Mouse (Mus musculus) limb, embryonic 12.5 days (tissue): Measurements from ENCODE around the gene Col1a1. TPM values are rescaled to one million over a fixed set of nuclear protein-coding genes. Genes with fewer than 3 reads are reported as not detected.

Source experiments
- ATAC-seq: fragments of 200-750 bp; cut with Nextera tagmentation; 2 replicates; pipeline ENCODE4 v1.8.0; 2017; ENCODE audit warnings: low read depth, moderate TSS enrichment; ENCODE audit not compliant: insufficient number of reproducible peaks, insufficient read depth, low FRiP score, low TSS enrichment
- H3K27ac ChIP-seq: fragments of 300-500 bp; sonication (generic); 2 replicates; pipeline ENCODE4 v1.5.1; 2016; ENCODE audit warnings: mild to moderate bottlenecking, moderate library complexity
- H3K27me3 ChIP-seq: fragments of 300-500 bp; sonication (generic); 2 replicates; pipeline ENCODE4 v1.6.1; 2016; ENCODE audit warnings: mild to moderate bottlenecking, moderate library complexity
- H3K36me3 ChIP-seq: fragments of 300-500 bp; sonication (generic); 2 replicates; pipeline ENCODE4 v1.6.1; 2016; ENCODE audit warnings: mild to moderate bottlenecking, moderate library complexity
- H3K4me1 ChIP-seq: fragments of 300-500 bp; sonication (generic); replicated peaks from 2 replicates; pipeline ENCODE4 v1.6.1; 2016
- H3K4me2 ChIP-seq: fragments of 300-500 bp; sonication (generic); 2 replicates; pipeline ENCODE4 v1.6.1; 2016; ENCODE audit warnings: mild to moderate bottlenecking, moderate library complexity
- H3K4me3 ChIP-seq: fragments of 300-500 bp; sonication (generic); replicated peaks from 2 replicates; pipeline ENCODE4 v1.5.1; 2016; ENCODE audit warnings: mild to moderate bottlenecking
- H3K9ac ChIP-seq: fragments of 300-500 bp; sonication (generic); replicated peaks from 2 replicates; pipeline ENCODE4 v1.6.1; 2016; ENCODE audit warnings: mild to moderate bottlenecking, moderate library complexity
- H3K9me3 ChIP-seq: fragments of 300-500 bp; sonication (generic); 2 replicates; pipeline ENCODE4 v1.6.1; 2016; ENCODE audit warnings: mild to moderate bottlenecking, moderate library complexity
- WGBS: fragments of 180-500 bp; shearing (Covaris S2); methylation state at CpG from one replicate; pipeline ENCODE4 v1.1.7; 2016; 5-methylcytosine and 5-hydroxymethylcytosine counted together
- polyA plus RNA-seq: library from polyadenylated mRNA; unstranded; fragments of >200 nt; fragmentation: Nextera tagmentation; extraction: Ambion mirVana; gene quantifications from 2 replicates; pipeline ENCODE4 v1.2.1, GENCODE M21; 2016

Gene Col1a1
- polyA plus RNA-seq, 1 experiment from 2014 or later, result 290 TPM

DNA sequence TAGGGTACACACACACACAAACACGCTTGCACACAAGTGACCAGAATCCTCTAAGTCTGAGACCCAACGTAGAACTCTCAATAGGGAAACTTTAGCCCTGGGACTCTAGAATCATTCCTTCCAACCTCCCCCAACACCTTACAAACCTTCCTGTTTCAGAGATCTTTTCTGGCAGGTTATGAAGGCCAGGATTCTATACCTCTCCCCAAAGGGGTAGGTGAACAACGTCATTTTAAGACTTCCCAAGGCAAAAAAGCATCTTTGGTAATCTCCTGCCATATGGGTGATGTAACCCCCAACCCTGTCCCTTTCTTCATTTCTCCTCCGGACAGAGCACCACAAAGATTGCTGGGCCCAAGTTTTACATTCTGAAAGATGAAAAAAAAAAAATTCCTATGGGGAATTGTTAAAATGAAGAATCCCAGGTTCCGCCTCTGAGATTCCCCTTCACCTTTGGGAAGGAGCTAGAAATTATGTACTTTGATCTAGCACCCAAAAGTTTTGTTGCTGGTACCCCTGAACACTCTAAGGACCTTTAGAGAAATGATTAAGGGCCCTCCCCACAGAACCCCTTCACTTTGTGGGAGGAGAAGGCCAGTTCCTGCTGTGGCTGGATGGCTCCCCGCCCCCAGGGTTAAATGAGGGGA, 54.2 kb downstream of the Col1a1 start:
- WGBS, result 49% methylated on average over 6 of the region's 6 CpGs
- Histone ChIP-seq H3K27me3 (no peaks in the 10 kb centered on the region), H3K4me2 (peak overlapping the region; percentile 100), H3K9ac (peak overlapping the region; percentile 93), H3K9me3 (no peaks in the 10 kb centered on the region), H3K4me3 (peak overlapping the region; percentile 93), H3K4me1 (peaks cover 63% of the 10 kb centered on the region), H3K36me3 (peaks cover 9% of the 10 kb centered on the region; the same call in 1 of the 2 replicates), H3K27ac (peak overlapping the region; percentile 95)
- ATAC-seq, result no peak

- peak within 1 kb of the TSS; percentile 93 for H3K4me3 ChIP-seq
- peak; percentile 81 for ATAC-seq
- peak within 1 kb of the TSS; percentile 100 for H3K4me2 ChIP-seq
- peaks cover 66% of the 10 kb centered on the region for H3K4me1 ChIP-seq
- WGBS, result under 1% methylated on average over 49 of the region's 69 CpGs
- H3K36me3 ChIP-seq, result peaks cover 15% of the 10 kb centered on the region
- peak within 1 kb of the TSS; percentile 95 for H3K27ac ChIP-seq
- no peaks in the 10 kb centered on the region for H3K27me3 ChIP-seq
- peak within 1 kb of the TSS; percentile 93 for H3K9ac ChIP-seq
- H3K9me3 ChIP-seq, result no peaks in the 10 kb centered on the region
These were observed 54.9 kb downstream of the Col1a1 start, which contains the start of gene Ppp1r9b for GRCm38 (mm10) chr11:94990749-94991577. TSS of gene Ppp1r9b (plus strand) at chr11:94991035.

GRCm38 (mm10) chr11:94991641-94992479, 55.8 kb downstream of the Col1a1 start:
- Histone ChIP-seq H3K27me3 (no peaks in the 10 kb centered on the region), H3K4me1 (peaks cover 69% of the 10 kb centered on the region), H3K27ac (peak overlapping the region; percentile 95), H3K4me2 (peak overlapping the region; percentile 100), H3K4me3 (peak overlapping the region; percentile 93), H3K36me3 (peaks cover 24% of the 10 kb centered on the region), H3K9ac (peak overlapping the region; percentile 93), H3K9me3 (no peaks in the 10 kb centered on the region)
- WGBS, result under 1% methylated on average over 99 of the region's 99 CpGs
- ATAC-seq, result no peak

DNA sequence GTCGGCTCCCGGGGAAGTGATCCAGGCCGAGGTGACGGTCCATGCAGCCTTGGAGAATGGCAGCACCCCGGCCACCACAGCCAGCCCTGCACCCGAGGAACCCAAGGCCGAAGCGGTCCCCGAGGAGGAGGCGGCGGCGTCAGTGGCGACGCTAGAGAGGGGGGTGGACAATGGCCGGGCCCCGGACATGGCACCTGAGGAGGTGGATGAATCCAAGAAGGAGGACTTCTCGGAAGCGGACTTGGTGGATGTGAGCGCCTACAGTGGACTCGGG, 56.4 kb downstream of the Col1a1 start:
- H3K36me3 ChIP-seq, result peaks cover 30% of the 10 kb centered on the region
- H3K4me2 ChIP-seq, result peak overlapping the region; percentile 100
- ATAC-seq, result no peak
- H3K9ac ChIP-seq, result peak overlapping the region; percentile 93
- H3K27ac ChIP-seq, result peak overlapping the region; percentile 95
- H3K4me1 ChIP-seq, result peaks cover 69% of the 10 kb centered on the region
- H3K9me3 ChIP-seq, result no peaks in the 10 kb centered on the region
- peak overlapping the region; percentile 93 for H3K4me3 ChIP-seq
- WGBS, result 1% methylated on average over 20 of the region's 20 CpGs
- H3K27me3 ChIP-seq, result no peaks in the 10 kb centered on the region

DNA sequence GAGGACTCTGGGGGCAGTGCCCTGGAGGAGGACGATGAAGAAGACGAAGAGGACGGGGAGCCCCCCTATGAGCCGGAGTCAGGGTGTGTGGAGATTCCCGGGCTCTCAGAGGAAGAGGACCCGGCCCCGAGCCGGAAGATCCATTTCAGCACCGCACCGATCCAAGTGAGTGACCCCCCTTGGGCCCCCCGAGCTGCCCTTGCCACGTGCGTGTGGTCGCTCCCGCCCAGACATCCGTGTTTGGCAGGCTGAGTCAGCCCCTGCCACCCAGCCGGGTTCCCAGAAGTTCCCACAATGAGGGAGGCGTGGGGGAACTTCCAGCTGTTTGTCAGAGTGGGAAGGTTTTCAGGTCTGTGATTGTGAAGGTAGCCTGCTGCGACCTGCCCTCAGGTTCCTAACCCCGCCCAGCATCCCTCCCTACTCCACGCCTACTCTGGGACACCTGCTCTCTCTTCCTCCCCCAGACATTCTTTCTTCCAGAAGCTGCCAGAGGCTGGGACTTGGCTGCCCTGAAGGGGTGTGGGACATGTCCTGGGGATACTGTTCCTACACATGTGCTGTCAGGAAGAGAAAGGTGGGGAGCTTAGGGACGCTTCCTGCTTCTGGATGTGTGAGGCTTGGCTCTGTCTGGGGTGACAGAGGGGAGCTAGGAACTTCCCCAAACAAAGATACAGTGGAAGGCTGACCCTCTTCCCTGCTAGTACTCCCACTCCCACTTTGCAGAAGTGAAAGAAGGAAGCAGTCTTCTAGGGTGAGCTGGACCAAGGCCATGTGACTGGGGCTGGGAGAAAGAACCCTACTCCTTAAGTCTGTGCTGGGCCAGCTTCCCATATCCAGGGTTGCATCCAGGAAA, 57.0 kb downstream of the Col1a1 start:
- Histone ChIP-seq H3K27ac (peak overlapping the region; percentile 50; the same call in 1 of the 2 replicates), H3K36me3 (peaks cover 35% of the 10 kb centered on the region), H3K4me1 (peaks cover 68% of the 10 kb centered on the region), H3K27me3 (no peaks in the 10 kb centered on the region), H3K4me3 (peak overlapping the region; percentile 93), H3K9me3 (no peaks in the 10 kb centered on the region), H3K9ac (peak overlapping the region; percentile 93), H3K4me2 (peak overlapping the region; percentile 100)
- ATAC-seq, result no peak
- 2% methylated on average over 22 of the region's 22 CpGs for WGBS

GRCm38 (mm10) chr11:94994208-94994814, 58.3 kb downstream of the Col1a1 start:
- Histone ChIP-seq H3K27ac (no peak overlapping the region), H3K4me3 (peak overlapping the region; percentile 93), H3K36me3 (peaks cover 49% of the 10 kb centered on the region), H3K4me2 (peak overlapping the region; percentile 100), H3K4me1 (peaks cover 55% of the 10 kb centered on the region), H3K9ac (peak overlapping the region; percentile 93), H3K27me3 (no peaks in the 10 kb centered on the region), H3K9me3 (no peaks in the 10 kb centered on the region)
- 46% methylated on average over 10 of the region's 10 CpGs for WGBS
- no peak for ATAC-seq

DNA sequence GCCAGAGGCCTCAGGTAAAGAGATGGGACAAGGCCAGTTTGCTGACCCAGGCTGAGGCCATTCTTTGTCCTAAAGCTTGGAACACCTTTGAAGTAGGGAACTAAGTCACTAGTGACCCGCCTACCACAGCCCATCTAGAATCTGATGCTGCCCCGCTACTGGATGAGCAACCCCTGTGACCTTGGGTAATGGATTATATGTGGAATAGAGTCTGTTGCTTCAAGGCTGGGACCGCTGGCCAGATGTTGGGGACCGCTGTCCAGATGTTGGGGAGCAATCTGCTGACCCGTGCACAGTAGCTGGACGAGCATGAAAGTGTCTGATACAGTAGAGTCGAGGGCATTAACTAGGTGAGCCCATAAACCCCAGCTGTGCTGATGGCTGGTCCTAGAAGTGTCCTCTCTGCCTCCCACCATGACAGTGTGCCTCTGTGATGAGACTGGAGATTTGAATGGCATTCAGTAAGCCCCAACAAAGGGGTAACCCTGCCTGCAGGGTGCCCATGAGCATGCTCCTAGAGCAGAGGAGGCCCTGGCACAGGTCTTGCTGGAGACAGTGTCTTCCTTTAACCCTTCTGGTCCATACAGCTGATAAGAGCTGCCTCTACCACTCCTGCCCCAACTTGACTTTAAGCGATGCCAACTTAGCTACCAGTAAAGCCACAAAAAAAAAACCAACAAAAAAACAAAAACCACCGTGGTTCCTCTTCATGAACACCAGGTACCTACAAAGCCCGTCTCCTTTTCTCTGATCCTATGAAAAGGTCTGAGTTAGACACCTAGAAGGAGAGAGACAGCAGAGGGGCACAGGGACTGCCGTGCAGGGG, 59.1 kb downstream of the Col1a1 start:
- Histone ChIP-seq H3K9ac (peak overlapping the region; percentile 93), H3K4me1 (peaks cover 49% of the 10 kb centered on the region), H3K27me3 (no peaks in the 10 kb centered on the region), H3K4me3 (peak overlapping the region; percentile 93), H3K36me3 (peaks cover 57% of the 10 kb centered on the region), H3K4me2 (peak overlapping the region; percentile 100), H3K9me3 (no peaks in the 10 kb centered on the region), H3K27ac (no peak overlapping the region)
- WGBS, result 81% methylated on average over 11 of the region's 11 CpGs
- ATAC-seq, result no peak

- Histone ChIP-seq H3K9ac (0 out of 2 replicates have a peak overlapping the region, but pooled peaks have one; percentile 31), H3K9me3 (no peaks in the 10 kb centered on the region), H3K27me3 (no peaks in the 10 kb centered on the region), H3K4me1 (peaks cover 54% of the 10 kb centered on the region), H3K4me2 (peak overlapping the region; percentile 26; the same call in 1 of the 2 replicates), H3K27ac (no peak overlapping the region), H3K4me3 (no peak overlapping the region), H3K36me3 (peaks cover 66% of the 10 kb centered on the region)
- ATAC-seq, result no peak
- 89% methylated on average over 8 of the region's 8 CpGs for WGBS
These were observed 60.1 kb downstream of the Col1a1 start for GRCm38 (mm10) chr11:94996101-94996500.

DNA sequence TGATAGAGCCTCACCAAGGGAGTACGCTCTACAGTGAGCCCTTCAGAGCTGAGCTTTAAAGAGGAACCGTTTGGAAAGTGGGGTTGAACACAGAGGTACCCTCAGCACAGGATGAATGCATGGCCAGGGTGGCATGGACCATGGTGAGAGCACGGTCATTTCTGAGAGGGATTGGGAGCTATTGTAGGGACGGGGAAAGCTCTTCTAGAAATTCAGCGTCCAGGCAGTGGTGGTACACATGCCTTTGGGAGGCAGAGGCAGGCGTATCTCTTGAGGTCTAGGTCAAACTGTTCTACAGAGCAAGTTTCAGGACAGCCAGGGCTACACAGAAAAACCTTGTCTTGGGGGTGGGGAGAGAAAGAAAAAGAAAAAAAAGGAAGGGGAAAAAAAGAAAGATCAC, 61.0 kb downstream of the Col1a1 start:
- Histone ChIP-seq H3K36me3 (peaks cover 74% of the 10 kb centered on the region), H3K27me3 (no peaks in the 10 kb centered on the region), H3K9me3 (no peaks in the 10 kb centered on the region), H3K27ac (no peak overlapping the region), H3K4me2 (no peak overlapping the region), H3K4me3 (no peak overlapping the region), H3K4me1 (peaks cover 52% of the 10 kb centered on the region), H3K9ac (peak overlapping the region; percentile 23; the same call in 1 of the 2 replicates)
- 93% methylated on average over 6 of the region's 6 CpGs for whole genome bisulfite sequencing
- ATAC-seq, result no peak
